Mouse (Mus musculus) retina, postnatal 7 days (tissue): ENCODE measurements around the gene Wnt10a.
A peak's percentile ranks its signal among the peaks of the same experiment; 100 is the strongest.

ENCODE experiments used
- DNase-seq: peaks from one replicate; pipeline ENCODE4 v3.0.0-alpha.2; 2012; ENCODE audit warnings: low read depth, low spot score

Gene Wnt10a

GRCm38 (mm10) chr1:74784041-74784759, 7.1 kb upstream of the Wnt10a start:
- DNase-seq = peak; percentile 53

- peak; percentile 81 for DNase-seq
Measured at GRCm38 (mm10) chr1:74787846-74788245, 3.5 kb upstream of the Wnt10a start.

- no peak for DNase-seq
Measured at GRCm38 (mm10) chr1:74788603-74789176, 2.6 kb upstream of the Wnt10a start.

- DNase-seq = no peak
Measured at GRCm38 (mm10) chr1:74790095-74790494, 1.2 kb upstream of the Wnt10a start.

- DNase-seq = no peak
Measured at GRCm38 (mm10) chr1:74792831-74793660, 1.7 kb downstream of the Wnt10a start.

- DNase-seq = no peak
Measured at GRCm38 (mm10) chr1:74794487-74795144, 3.3 kb downstream of the Wnt10a start.

GRCm38 (mm10) chr1:74795145-74795529, 3.8 kb downstream of the Wnt10a start:
- no peak for DNase-seq

- DNase-seq = peak; percentile 57
Measured at GRCm38 (mm10) chr1:74797459-74797858, 6.1 kb downstream of the Wnt10a start.

GRCm38 (mm10) chr1:74800424-74800888, 9.1 kb downstream of the Wnt10a start:
- no peak for DNase-seq

- DNase-seq = no peak
Measured at GRCm38 (mm10) chr1:74801631-74802140, 10.4 kb downstream of the Wnt10a start.

- DNase-seq = peak; percentile 62
Measured at GRCm38 (mm10) chr1:74802795-74803656, 11.7 kb downstream of the Wnt10a start.

- DNase-seq = no peak
Measured at GRCm38 (mm10) chr1:74804211-74804870, 13.0 kb downstream of the Wnt10a start.

- DNase-seq = no peak
Measured at GRCm38 (mm10) chr1:74805340-74805835, 14.1 kb downstream of the Wnt10a start.

GRCm38 (mm10) chr1:74805843-74806242, 14.5 kb downstream of the Wnt10a start:
- DNase-seq = no peak

GRCm38 (mm10) chr1:74806360-74807311, 15.3 kb downstream of the Wnt10a start:
- no peak for DNase-seq

GRCm38 (mm10) chr1:74807551-74808071, 16.3 kb downstream of the Wnt10a start:
- no peak for DNase-seq

GRCm38 (mm10) chr1:74808078-74808477, 16.8 kb downstream of the Wnt10a start:
- peak; percentile 80 for DNase-seq

GRCm38 (mm10) chr1:74809007-74809406, 17.7 kb downstream of the Wnt10a start:
- no peak for DNase-seq
